Mouse (Mus musculus): ENCODE data around the gene Insl3. TPM values are rescaled to one million over a fixed set of nuclear protein-coding genes. Genes with fewer than 3 reads are reported as not detected.
"Not testable (repeated sequence)": the region's sequence is repeated elsewhere in the genome, so short reads cannot be mapped to it uniquely, and the experiment has no call there.

Gene Insl3
- polyA plus RNA-seq, 1 experiment from 2014 or later, result 2.4 TPM

- peaks cover 13% of the 10 kb centered on the region; the same call in 1 of the 2 replicates for H3K4me1 ChIP-seq (ENCODE audit: control insufficient read depth, insufficient read depth, low read length)
- peaks cover 11% of the 10 kb centered on the region; the same call in 1 of the 2 replicates for H3K27me3 ChIP-seq (replicated peaks; ENCODE audit: control insufficient read depth, insufficient read depth, low read length)
- WGBS, result 10% methylated on average over 31 of the region's 34 CpGs
- H3K9ac ChIP-seq (ENCODE audit: low read depth, low read length), result peak within 1 kb of the TSS; percentile 59
- peak within 1 kb of the TSS; percentile 82 for H3K27ac ChIP-seq (ENCODE audit: low read length)
- H3K36me3 ChIP-seq (ENCODE audit: control insufficient read depth, insufficient read depth, low read length), result no peaks in the 10 kb centered on the region
- H3K4me3 ChIP-seq (ENCODE audit: low read length), result peak within 1 kb of the TSS; percentile 57
- no peaks in the 10 kb centered on the region for H3K9me3 ChIP-seq (ENCODE audit: control insufficient read depth, low read length)
- peak within 1 kb of the TSS; percentile 54 for H3K4me2 ChIP-seq (ENCODE audit: low read depth, low read length)
- ATAC-seq, result peak; percentile 78
Observed at GRCm38 (mm10) chr8:71701414-71702086, 12.5 kb downstream of the Insl3 start, which contains the start of gene B3gnt3. Gene B3gnt3, minus strand, starts transcription at chr8:71701789.

- Histone ChIP-seq H3K36me3 (ENCODE audit: control insufficient read depth, insufficient read depth, low read length) (no peaks in the 10 kb centered on the region), H3K27ac (ENCODE audit: low read length) (peak overlapping the region; percentile 82), H3K4me2 (ENCODE audit: low read depth, low read length) (peak overlapping the region; percentile 42), H3K9ac (ENCODE audit: low read depth, low read length) (peak overlapping the region; percentile 45), H3K9me3 (ENCODE audit: control insufficient read depth, low read length) (no peaks in the 10 kb centered on the region), H3K27me3 (replicated peaks; ENCODE audit: control insufficient read depth, insufficient read depth, low read length) (peaks cover 11% of the 10 kb centered on the region; the same call in 1 of the 2 replicates), H3K4me1 (ENCODE audit: control insufficient read depth, insufficient read depth, low read length) (peaks cover 13% of the 10 kb centered on the region; the same call in 1 of the 2 replicates), H3K4me3 (ENCODE audit: low read length) (peak overlapping the region; percentile 57; the same call in 1 of the 2 replicates)
- WGBS, result 25% methylated on average over 4 of the region's 4 CpGs
- ATAC-seq, result peak; percentile 67
Observed at GRCm38 (mm10) chr8:71702087-71702432, 13.0 kb downstream of the Insl3 start.

DNA sequence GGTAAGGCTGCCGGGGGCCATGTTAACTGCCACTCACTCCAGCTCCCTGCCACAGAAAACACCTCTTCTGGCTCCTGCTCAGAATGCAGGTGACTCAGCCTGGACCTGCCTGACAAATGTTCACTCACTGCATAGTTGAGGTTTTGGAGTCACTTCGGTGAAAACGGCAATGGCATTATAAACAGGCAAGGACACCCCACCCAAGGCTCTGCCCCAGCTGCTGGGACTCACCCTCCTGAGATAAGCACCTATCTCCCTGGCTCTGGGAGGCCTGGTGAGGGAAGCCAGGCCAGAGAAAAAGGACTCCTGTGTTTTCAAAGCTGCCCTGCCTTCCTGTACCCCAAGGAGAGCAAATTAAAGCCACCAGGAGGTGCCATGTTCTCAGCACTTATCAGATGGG, 13.9 kb downstream of the Insl3 start:
- ATAC-seq, result peak; percentile 54
- H3K27ac ChIP-seq (ENCODE audit: low read length), result peak overlapping the region; percentile 82
- no peak overlapping the region; the same call in 1 of the 2 replicates for H3K9ac ChIP-seq (ENCODE audit: low read depth, low read length)
- 0 out of 2 replicates have a peak overlapping the region, but pooled peaks have one; percentile 42 for H3K4me2 ChIP-seq (ENCODE audit: low read depth, low read length)
- H3K4me1 ChIP-seq (ENCODE audit: control insufficient read depth, insufficient read depth, low read length), result peaks cover 13% of the 10 kb centered on the region; the same call in 1 of the 2 replicates
- H3K4me3 ChIP-seq (ENCODE audit: low read length), result no peak overlapping the region; the same call in 1 of the 2 replicates
- no peaks in the 10 kb centered on the region for H3K36me3 ChIP-seq (ENCODE audit: control insufficient read depth, insufficient read depth, low read length)
- peaks cover 11% of the 10 kb centered on the region; the same call in 1 of the 2 replicates for H3K27me3 ChIP-seq (replicated peaks; ENCODE audit: control insufficient read depth, insufficient read depth, low read length)
- WGBS, result 61% methylated on average over 3 of the region's 3 CpGs
- no peaks in the 10 kb centered on the region for H3K9me3 ChIP-seq (ENCODE audit: control insufficient read depth, low read length)

- peaks cover 11% of the 10 kb centered on the region; the same call in 1 of the 2 replicates for H3K27me3 ChIP-seq (replicated peaks; ENCODE audit: control insufficient read depth, insufficient read depth, low read length)
Observed at GRCm38 (mm10) chr8:71703400-71703799, 14.4 kb downstream of the Insl3 start.

DNA sequence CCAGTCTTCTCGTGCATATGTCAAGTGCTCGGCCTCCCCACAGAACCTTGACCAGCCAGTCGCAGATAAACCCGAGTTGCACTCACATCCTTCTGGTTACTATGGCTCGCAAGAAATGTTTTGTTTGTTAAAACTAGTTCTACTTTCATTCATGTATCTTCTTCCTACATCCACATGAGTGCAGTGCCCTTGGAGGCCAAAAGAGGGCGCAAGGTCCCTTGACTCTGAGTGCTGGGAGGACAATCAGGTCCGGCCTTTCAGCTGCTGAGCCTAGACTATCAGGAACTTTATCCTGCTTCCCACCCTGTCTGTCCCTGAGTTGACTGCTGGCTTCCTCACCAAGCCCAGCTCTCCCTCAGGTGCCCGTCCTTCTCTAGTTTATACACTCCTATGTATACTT, 18.9 kb downstream of the Insl3 start:
- 40% methylated on average over 8 of the region's 8 CpGs for WGBS
- no peak overlapping the region for H3K9ac ChIP-seq (ENCODE audit: low read depth, low read length)
- no peak overlapping the region for H3K27ac ChIP-seq (ENCODE audit: low read length)
- H3K4me1 ChIP-seq (ENCODE audit: control insufficient read depth, insufficient read depth, low read length), result peaks cover under 1% of the 10 kb centered on the region; the same call in 1 of the 2 replicates
- 0 out of 2 replicates have a peak, but pooled peaks cover 2% of the 10 kb centered on the region for H3K27me3 ChIP-seq (replicated peaks; ENCODE audit: control insufficient read depth, insufficient read depth, low read length)
- no peaks in the 10 kb centered on the region for H3K36me3 ChIP-seq (ENCODE audit: control insufficient read depth, insufficient read depth, low read length)
- no peak overlapping the region for H3K4me2 ChIP-seq (ENCODE audit: low read depth, low read length)
- H3K4me3 ChIP-seq (ENCODE audit: low read length), result no peak overlapping the region
- no peaks in the 10 kb centered on the region for H3K9me3 ChIP-seq (ENCODE audit: control insufficient read depth, low read length)
- ATAC-seq, result no peak

More at GRCm38 (mm10) chr8:71703400-71703799, 14.4 kb downstream of the Insl3 start:
- Histone ChIP-seq H3K4me1 (ENCODE audit: control insufficient read depth, insufficient read depth, low read length) (peaks cover 13% of the 10 kb centered on the region; the same call in 1 of the 2 replicates), H3K27ac (ENCODE audit: low read length) (peak overlapping the region; percentile 82)
- H3K9me3 ChIP-seq (ENCODE audit: control insufficient read depth, low read length); H3K9ac ChIP-seq (ENCODE audit: low read depth, low read length); H3K4me3 ChIP-seq (ENCODE audit: low read length); H3K4me2 ChIP-seq (ENCODE audit: low read depth, low read length); H3K36me3 ChIP-seq (ENCODE audit: control insufficient read depth, insufficient read depth, low read length); ATAC-seq: not testable (repeated sequence)

DNA sequence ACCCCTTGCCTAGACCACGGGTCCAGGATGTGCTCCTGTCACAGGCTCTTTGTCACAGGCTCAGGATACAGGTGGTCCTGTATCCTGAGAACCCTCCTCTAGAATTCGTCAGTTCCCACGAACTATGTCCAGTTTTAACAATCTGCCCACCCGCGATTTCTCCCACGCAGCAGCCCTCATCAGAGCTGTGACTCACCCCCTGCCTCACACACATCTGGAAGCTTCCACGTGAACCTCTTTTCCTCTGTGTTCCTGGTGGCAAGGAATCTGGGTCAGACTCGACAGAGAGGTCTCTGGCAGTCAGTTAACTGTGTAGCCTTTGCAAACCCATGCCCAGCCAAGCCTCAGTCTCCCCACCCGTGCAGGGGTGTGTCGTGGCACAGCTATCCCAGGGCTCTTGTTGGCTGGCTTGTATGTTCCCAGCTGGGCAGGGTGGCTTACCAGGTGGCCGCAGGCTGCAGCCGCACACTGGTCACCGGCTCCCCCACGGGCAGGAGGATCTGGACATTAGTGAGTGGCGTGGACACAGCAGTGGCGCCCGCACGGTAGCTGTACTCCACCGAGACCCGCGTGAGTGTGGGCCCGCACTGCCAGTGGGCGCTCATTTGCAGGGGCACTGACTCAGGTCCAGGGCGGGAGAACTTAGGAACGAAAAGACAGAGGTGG, 20.3 kb downstream of the Insl3 start:
- Histone ChIP-seq H3K9me3 (ENCODE audit: control insufficient read depth, low read length) (no peaks in the 10 kb centered on the region), H3K4me2 (ENCODE audit: low read depth, low read length) (peak overlapping the region; percentile 43), H3K36me3 (ENCODE audit: control insufficient read depth, insufficient read depth, low read length) (no peaks in the 10 kb centered on the region), H3K27ac (ENCODE audit: low read length) (no peak overlapping the region), H3K27me3 (replicated peaks; ENCODE audit: control insufficient read depth, insufficient read depth, low read length) (no peaks in the 10 kb centered on the region), H3K9ac (ENCODE audit: low read depth, low read length) (no peak overlapping the region), H3K4me1 (ENCODE audit: control insufficient read depth, insufficient read depth, low read length) (no peaks in the 10 kb centered on the region), H3K4me3 (ENCODE audit: low read length) (no peak overlapping the region)
- WGBS, result 45% methylated on average over 25 of the region's 25 CpGs
- ATAC-seq, result peak; percentile 44

- no peak overlapping the region for H3K9ac ChIP-seq (ENCODE audit: low read depth, low read length)
- H3K9me3 ChIP-seq (ENCODE audit: control insufficient read depth, low read length), result no peaks in the 10 kb centered on the region
- peak overlapping the region; percentile 27 for H3K4me3 ChIP-seq (ENCODE audit: low read length)
- peak; percentile 79 for ATAC-seq
- no peaks in the 10 kb centered on the region for H3K4me1 ChIP-seq (ENCODE audit: control insufficient read depth, insufficient read depth, low read length)
- WGBS, result 23% methylated on average over 25 of the region's 25 CpGs
- no peaks in the 10 kb centered on the region for H3K36me3 ChIP-seq (ENCODE audit: control insufficient read depth, insufficient read depth, low read length)
- peak overlapping the region; percentile 43 for H3K4me2 ChIP-seq (ENCODE audit: low read depth, low read length)
- H3K27ac ChIP-seq (ENCODE audit: low read length), result no peak overlapping the region
- H3K27me3 ChIP-seq (replicated peaks; ENCODE audit: control insufficient read depth, insufficient read depth, low read length), result no peaks in the 10 kb centered on the region
Observed at GRCm38 (mm10) chr8:71709800-71710446, 20.9 kb downstream of the Insl3 start.

DNA sequence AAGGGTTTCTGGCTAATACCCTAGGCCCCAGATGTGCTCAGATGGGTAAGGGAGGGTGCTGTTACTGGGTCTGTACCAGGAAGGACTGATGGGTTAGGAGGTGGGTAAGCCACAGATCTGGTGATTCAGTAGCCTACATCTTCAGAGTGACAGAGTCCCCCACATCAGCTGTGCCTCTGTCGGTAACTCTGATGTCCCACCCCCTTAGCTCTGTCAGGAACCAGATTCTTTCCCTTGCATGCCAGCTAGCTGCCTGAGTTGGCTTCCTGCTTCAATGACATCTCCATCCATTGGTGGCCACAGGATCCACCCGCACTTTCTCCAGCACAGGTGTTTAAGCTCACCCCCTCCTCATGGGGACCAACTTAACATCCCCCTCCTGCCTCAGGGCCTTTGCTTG, 22.6 kb downstream of the Insl3 start:
- 80% methylated on average over 2 of the region's 2 CpGs for WGBS
- no peak overlapping the region for H3K9ac ChIP-seq (ENCODE audit: low read depth, low read length)
- H3K27ac ChIP-seq (ENCODE audit: low read length), result no peak overlapping the region
- no peak overlapping the region for H3K4me2 ChIP-seq (ENCODE audit: low read depth, low read length)
- no peaks in the 10 kb centered on the region for H3K9me3 ChIP-seq (ENCODE audit: control insufficient read depth, low read length)
- H3K36me3 ChIP-seq (ENCODE audit: control insufficient read depth, insufficient read depth, low read length), result no peaks in the 10 kb centered on the region
- no peak for ATAC-seq
- H3K4me3 ChIP-seq (ENCODE audit: low read length), result no peak overlapping the region
- no peaks in the 10 kb centered on the region for H3K27me3 ChIP-seq (replicated peaks; ENCODE audit: control insufficient read depth, insufficient read depth, low read length)
- H3K4me1 ChIP-seq (ENCODE audit: control insufficient read depth, insufficient read depth, low read length), result no peaks in the 10 kb centered on the region

DNA sequence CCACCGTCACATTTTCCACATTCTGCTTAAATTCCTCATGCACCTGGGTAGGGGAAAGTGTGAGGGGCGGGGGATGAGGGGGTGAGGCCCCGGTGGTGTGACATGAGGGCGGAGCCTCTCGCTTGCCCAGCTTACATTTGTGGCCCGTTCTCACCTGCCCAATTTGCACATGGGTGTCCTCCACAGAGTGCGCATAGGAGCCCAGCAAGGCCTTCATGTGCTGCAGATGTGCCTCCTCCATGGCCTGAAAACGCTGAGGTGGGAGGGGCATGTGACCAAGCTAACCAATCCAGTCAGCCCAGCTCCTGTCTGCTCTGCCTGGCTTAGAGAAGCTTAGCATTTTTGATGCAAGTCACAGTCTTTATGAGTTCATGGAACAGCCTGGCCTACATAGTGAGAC, 26.5 kb downstream of the Insl3 start:
- WGBS, result 38% methylated on average over 8 of the region's 8 CpGs
- Histone ChIP-seq H3K4me2 (ENCODE audit: low read depth, low read length) (no peak overlapping the region), H3K27ac (ENCODE audit: low read length) (no peak overlapping the region), H3K9me3 (ENCODE audit: control insufficient read depth, low read length) (no peaks in the 10 kb centered on the region), H3K4me1 (ENCODE audit: control insufficient read depth, insufficient read depth, low read length) (no peaks in the 10 kb centered on the region), H3K27me3 (replicated peaks; ENCODE audit: control insufficient read depth, insufficient read depth, low read length) (no peaks in the 10 kb centered on the region), H3K9ac (ENCODE audit: low read depth, low read length) (no peak overlapping the region), H3K36me3 (ENCODE audit: control insufficient read depth, insufficient read depth, low read length) (no peaks in the 10 kb centered on the region), H3K4me3 (ENCODE audit: low read length) (no peak overlapping the region)
- no peak for ATAC-seq

All from intestine, embryonic 16.5 days (tissue).